Mouse (Mus musculus) CH12.LX (cell line): ENCODE measurements at regions not wholly inside any gene's neighbourhood (a gene's known extent, or its start where the extent isn't known, plus 50 kb on each side); places are given as distances from the start of the nearest gene placed in this dataset.

Source experiments
- DNase-seq: peaks from one replicate; pipeline ENCODE4 v3.0.0-alpha.2; 2013; ENCODE audit errors: extremely low read depth
- H3K27ac ChIP-seq: 2 replicates; pipeline ENCODE4 v1.5.1; 2012; ENCODE audit warnings: low read depth, mild to moderate bottlenecking, control low read depth, moderate library complexity; ENCODE audit not compliant: insufficient read depth
- H3K27me3 ChIP-seq: replicated peaks from 2 replicates; pipeline ENCODE3; 2012; ENCODE audit warnings: inconsistent platforms
- H3K36me3 ChIP-seq, 2 experiments: replicated peaks in 1 of 2; 2 replicates each; pipeline versions ENCODE3 to v1.6.1; 2012; ENCODE audit warnings: inconsistent platforms in 1 of 2, low read length in 1 of 2, mild to moderate bottlenecking in 1 of 2, mixed read lengths in 1 of 2, moderate library complexity in 1 of 2; ENCODE audit not compliant: control insufficient read depth in 1 of 2, insufficient read depth in 1 of 2
- H3K4me1 ChIP-seq, 2 experiments: 2 replicates each; pipeline ENCODE4 v1.6.1; 2012; ENCODE audit warnings: inconsistent platforms in 1 of 2, moderate library complexity in 1 of 2; ENCODE audit not compliant: insufficient read depth in 2 of 2, control insufficient read depth in 1 of 2
- H3K4me2 ChIP-seq: 2 replicates; pipeline ENCODE4 v1.6.1; 2012; ENCODE audit warnings: low read depth, mild to moderate bottlenecking, control low read depth; ENCODE audit not compliant: poor library complexity, insufficient read depth, severe bottlenecking
- H3K4me3 ChIP-seq, 3 experiments: fragments of 150-350 bp in 1 of 3; sonication (generic) in 1 of 3; replicated peaks in 1 of 3; 2 replicates each; pipeline versions ENCODE3 to v1.5.1; 2011 to 2012; ENCODE audit warnings: low read depth in 2 of 3, low read length in 2 of 3, mild to moderate bottlenecking in 2 of 3, moderate library complexity in 2 of 3, control low read depth in 1 of 3, improper control_type of control experiment in 1 of 3, inconsistent platforms in 1 of 3, mixed read lengths in 1 of 3; ENCODE audit not compliant: poor library complexity in 1 of 3
- H3K79me2 ChIP-seq: replicated peaks from 2 replicates; pipeline ENCODE4 v1.6.1; 2012; ENCODE audit warnings: mild to moderate bottlenecking, moderate library complexity; ENCODE audit not compliant: control insufficient read depth, poor library complexity, insufficient read depth, severe bottlenecking; ENCODE audit errors: extremely low read depth
- H3K9ac ChIP-seq: 2 replicates; pipeline ENCODE4 v1.6.1; 2012; ENCODE audit warnings: low read depth, mild to moderate bottlenecking, control low read depth, moderate library complexity; ENCODE audit not compliant: insufficient read depth
- H3K9me3 ChIP-seq: replicated peaks from 2 replicates; pipeline ENCODE3; 2012; ENCODE audit warnings: low read length, inconsistent platforms, mixed read lengths
- CHD2 ChIP-seq: IDR thresholded peaks from 2 replicates; pipeline ENCODE4 v1.6.1; 2011; ENCODE audit warnings: low read length, improper control_type of control experiment
- CTCF ChIP-seq, 2 experiments: IDR thresholded peaks in 1 of 2; conservative IDR thresholded peaks in 1 of 2; 2 replicates each; pipeline ENCODE4 v1.5.1; 2011 to 2012; ENCODE audit warnings: low read depth in 2 of 2, low read length in 2 of 2, improper control_type of control experiment in 1 of 2, inconsistent platforms in 1 of 2, mild to moderate bottlenecking in 1 of 2, moderate library complexity in 1 of 2
- ETS1 ChIP-seq: conservative IDR thresholded peaks from 2 replicates; pipeline ENCODE4 v1.6.1; 2012; ENCODE audit warnings: low read depth, mild to moderate bottlenecking, inconsistent platforms, low read length, improper control_type of control experiment, moderate library complexity
- GABPA ChIP-seq: IDR thresholded peaks from 2 replicates; pipeline ENCODE4 v1.6.1; 2012; ENCODE audit warnings: low read depth, low read length, improper control_type of control experiment, inconsistent platforms; ENCODE audit not compliant: insufficient replicate concordance
- JUN ChIP-seq: IDR thresholded peaks from 2 replicates; pipeline ENCODE4 v1.6.1; 2011; ENCODE audit warnings: low read depth, mild to moderate bottlenecking, low read length, improper control_type of control experiment, moderate library complexity; ENCODE audit not compliant: insufficient read depth
- KAT2A ChIP-seq: IDR thresholded peaks from 2 replicates; pipeline ENCODE4 v1.6.1; 2012; ENCODE audit warnings: low read length, improper control_type of control experiment, inconsistent platforms; ENCODE audit not compliant: insufficient replicate concordance
- MAFK ChIP-seq: IDR thresholded peaks from 2 replicates; pipeline ENCODE4 v1.6.1; 2011; ENCODE audit warnings: low read length, improper control_type of control experiment; ENCODE audit not compliant: insufficient replicate concordance
- MAX ChIP-seq: IDR thresholded peaks from 2 replicates; pipeline ENCODE4 v1.6.1; 2011; ENCODE audit warnings: low read length, improper control_type of control experiment
- NELFE ChIP-seq: IDR thresholded peaks from 2 replicates; pipeline ENCODE4 v1.6.1; 2011; ENCODE audit warnings: low read depth, low read length, improper control_type of control experiment
- NRF1 ChIP-seq: IDR thresholded peaks from 2 replicates; pipeline ENCODE4 v1.6.1; 2014; ENCODE audit warnings: low read depth, mild to moderate bottlenecking, inconsistent platforms, low read length, improper control_type of control experiment, moderate library complexity
- PAX5 ChIP-seq: IDR thresholded peaks from 2 replicates; pipeline ENCODE4 v1.6.1; 2012; ENCODE audit warnings: low read length, inconsistent platforms, mixed read lengths
- RAD21 ChIP-seq: IDR thresholded peaks from 2 replicates; pipeline ENCODE4 v1.6.1; 2011; ENCODE audit warnings: low read depth, mild to moderate bottlenecking, low read length, improper control_type of control experiment, moderate library complexity
- RCOR1 ChIP-seq: conservative IDR thresholded peaks from 2 replicates; pipeline ENCODE4 v1.6.1; 2012; ENCODE audit warnings: low read depth, mild to moderate bottlenecking, inconsistent platforms, low read length, improper control_type of control experiment
- SIN3A ChIP-seq: IDR thresholded peaks from 2 replicates; pipeline ENCODE4 v1.6.1; 2012; ENCODE audit warnings: low read length, improper control_type of control experiment, inconsistent platforms
- SMC3 ChIP-seq: IDR thresholded peaks from 2 replicates; pipeline ENCODE4 v1.6.1; 2011; ENCODE audit warnings: low read depth, low read length, improper control_type of control experiment
- TBP ChIP-seq: conservative IDR thresholded peaks from 2 replicates; pipeline ENCODE4 v1.6.1; 2011; ENCODE audit warnings: low read depth, low read length, improper control_type of control experiment
- TCF12 ChIP-seq: IDR thresholded peaks from 2 replicates; pipeline ENCODE4 v1.6.1; 2014; ENCODE audit warnings: low read depth, mild to moderate bottlenecking, inconsistent platforms, low read length, improper control_type of control experiment
- USF1 ChIP-seq: IDR thresholded peaks from 2 replicates; pipeline ENCODE4 v1.6.1; 2014; ENCODE audit warnings: low read depth, mild to moderate bottlenecking, inconsistent platforms, low read length, improper control_type of control experiment
- USF2 ChIP-seq: conservative IDR thresholded peaks from 2 replicates; pipeline ENCODE4 v1.6.1; 2011; ENCODE audit warnings: low read depth, low read length, improper control_type of control experiment
- dilution Hi-C: fragments of 300-500 bp; cut with MboI; formaldehyde crosslinking; loops from 2 replicates; pipeline ENCODE4 v1.14.3; 2020; ENCODE audit warnings: low sequenced_read_pairs; ENCODE audit not compliant: extremely low pct_unique_long_range_greater_than_20kb, extremely low pct_ligation_motif_present
- in situ Hi-C: fragments of 300-500 bp; cut with MboI; formaldehyde crosslinking; loops from 3 replicates; pipeline ENCODE4 v1.14.3; 2019; ENCODE audit warnings: low sequenced_read_pairs, low pct_ligation_motif_present, low pct_unique_long_range_greater_than_20kb, mixed read lengths

DNA sequence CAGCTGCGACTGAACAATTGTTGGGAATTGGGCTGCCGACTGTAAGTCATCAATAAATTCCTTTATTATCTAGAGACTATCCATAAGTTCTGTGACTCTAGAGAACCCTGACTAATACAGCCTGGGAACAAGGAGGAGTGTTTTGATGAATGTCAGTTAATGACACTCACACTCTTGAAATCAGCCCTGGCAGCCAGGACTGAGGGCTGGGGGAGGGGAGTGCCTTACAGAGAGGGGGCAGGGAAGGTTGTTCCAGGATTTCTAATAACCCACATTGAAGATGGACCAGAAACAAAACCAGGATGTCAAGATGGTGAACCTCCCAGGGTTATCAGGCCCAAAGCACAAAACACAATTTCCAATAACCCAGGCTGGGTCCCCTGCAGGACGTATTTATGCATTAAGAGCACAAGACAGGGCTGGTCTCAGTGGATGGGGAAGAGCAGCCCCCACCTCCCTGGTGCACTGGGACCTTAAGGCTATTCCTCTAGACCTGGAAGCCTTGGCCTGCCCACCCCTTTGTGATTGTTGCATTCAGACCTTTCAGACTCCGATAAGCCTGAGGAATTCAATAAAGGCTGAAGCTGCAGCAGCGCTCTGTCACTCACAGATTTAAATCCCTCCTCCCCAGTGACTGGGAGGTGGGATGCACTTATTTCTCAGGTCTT lies 80.0 kb upstream of the Topaz1 start:
- no peaks in the 10 kb centered on the region for H3K9me3 ChIP-seq
- no peak overlapping the region for H3K4me3 ChIP-seq
- H3K4me2 ChIP-seq = no peak overlapping the region
- no peak for TF ChIP-seq TCF12
- H3K27me3 ChIP-seq = peaks cover 13% of the 10 kb centered on the region
- dilution Hi-C loops (no loop called here), in situ Hi-C loops (no loop called here)
- H3K36me3 ChIP-seq = no peaks in the 10 kb centered on the region
- H3K27ac ChIP-seq = no peak overlapping the region
- no peaks in the 10 kb centered on the region for H3K4me1 ChIP-seq
- DNase-seq = no peak
- H3K9ac ChIP-seq = no peak overlapping the region
- no peaks in the 10 kb centered on the region for H3K79me2 ChIP-seq

DNA sequence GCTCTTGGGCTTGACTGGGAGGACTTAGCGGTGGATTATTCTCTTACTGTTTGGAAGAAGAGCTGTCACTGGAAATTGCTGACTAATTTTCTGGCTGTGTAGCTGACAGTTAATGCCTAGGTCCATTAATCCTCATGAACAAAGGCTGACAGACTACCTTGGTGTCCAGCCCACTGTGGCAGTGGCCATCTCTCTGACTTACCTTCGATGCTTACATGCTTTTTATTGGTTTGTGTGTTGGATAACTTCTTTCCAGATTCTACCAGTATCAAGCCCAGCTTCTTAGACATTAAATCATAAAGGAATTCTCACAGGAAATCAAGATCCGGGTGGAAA lies 79.5 kb upstream of the Topaz1 start:
- Histone ChIP-seq H3K27me3 (peaks cover 13% of the 10 kb centered on the region), H3K9me3 (no peaks in the 10 kb centered on the region), H3K4me2 (no peak overlapping the region), H3K9ac (no peak overlapping the region), H3K36me3 (no peaks in the 10 kb centered on the region), H3K4me1 (no peaks in the 10 kb centered on the region), H3K27ac (no peak overlapping the region), H3K79me2 (no peaks in the 10 kb centered on the region), H3K4me3 (no peak overlapping the region)
- TF ChIP-seq ETS1 (no peak), CHD2 (no peak), GABPA (no peak), KAT2A (no peak), MAX (no peak), TBP (no peak), NRF1 (no peak), MAFK (no peak), PAX5 (no peak), JUN (no peak), SIN3A (no peak), USF1 (no peak), USF2 (no peak), RAD21 (no peak), RCOR1 (no peak), SMC3 (no peak), CTCF (conservative IDR thresholded peaks at IDR 0.05 in 1 of 2, IDR thresholded peaks at IDR 0.05 in 1 of 2; ENCODE audit: low read depth in 2 of 2, low read length in 2 of 2) (no peak), NELFE (no peak)
- in situ Hi-C loops = no loop called here
- DNase-seq = no peak
- dilution Hi-C loops = no loop called here
